Mouse (Mus musculus): ENCODE measurements around the gene Pnpo.

- TF ChIP-seq CTCF (IDR thresholded peaks at IDR 0.05; ENCODE audit: low read depth) (no peak), EP300 (optimal IDR thresholded peaks at IDR 0.05) (no peak)
Measured at GRCm38 (mm10) chr11:96891784-96892527, 51.8 kb downstream of the Pnpo start.

All from stomach, postnatal 0 days (tissue).